Mouse (Mus musculus): ENCODE results near the gene Gpc5. TPM values are rescaled to one million over a fixed set of nuclear protein-coding genes. Genes with fewer than 3 reads are reported as not detected.

Gpc5 gene
- polyA plus RNA-seq (2015; fragmentation: Nextera tagmentation; extraction: Ambion mirVana) = 0.13 TPM in 1 of 2 replicates, not detected in the other

DNA sequence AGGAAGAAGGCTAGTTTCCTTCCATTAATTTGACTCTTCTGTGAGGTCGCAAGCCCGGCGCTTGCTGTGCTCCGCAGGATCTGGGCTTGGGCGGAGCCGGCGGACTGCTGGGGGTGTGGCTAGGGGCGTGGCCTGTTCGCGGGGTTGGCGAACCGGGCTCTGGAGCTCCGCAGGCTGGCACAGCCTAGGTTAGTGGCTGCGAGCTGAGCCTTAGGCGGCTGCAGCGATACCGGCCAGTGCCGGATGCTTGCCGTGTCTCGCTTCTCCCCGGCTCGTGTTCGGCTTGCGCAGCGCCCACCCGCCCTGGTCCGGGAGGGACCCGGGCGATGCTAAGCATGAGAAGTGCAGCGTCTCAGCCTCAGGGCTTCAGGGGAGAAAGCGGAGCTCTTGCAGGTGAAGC lies at the start of gene Gpc5:
Gene Gpc5, plus strand, starts transcription at position 135 of the 400 bp plus-strand sequence.

MicroRNA genes within 50 kb of the gene (microRNA counts, 519-probe panel; counts per million panel counts)
- microRNA mmu-miR-18a (88.3 counts per million), microRNA mmu-miR-19a (9,237 counts per million, percentile 88 among the panel's probes with 10 or more counts), microRNA mmu-miR-19b (8,340 counts per million, percentile 80 among the panel's probes with 10 or more counts), microRNA mmu-miR-20a+mmu-miR-20b (10,090 counts per million, percentile 96 among the panel's probes with 10 or more counts), microRNA mmu-miR-92a (88.3 counts per million)
